Mouse (Mus musculus) E14TG2a.4 (cell line): ENCODE measurements around the gene Nub1.

Experiments used
- CTCF ChIP-seq: conservative IDR thresholded peaks from 2 replicates; pipeline ENCODE4 v1.5.1; 2014; ENCODE audit warnings: low read length
- POU5F1 ChIP-seq: IDR thresholded peaks from 2 replicates; pipeline ENCODE4 v1.6.1; 2014; ENCODE audit warnings: low read length, borderline replicate concordance

GRCm38 (mm10) chr5:24739141-24739753 is 53.9 kb downstream of the Nub1 start:
- TF ChIP-seq CTCF (no peak), POU5F1 (no peak)
